Mouse (Mus musculus) E14TG2a.4 (cell line): ENCODE measurements around the gene Hcn4.

Experiments used
- CTCF ChIP-seq: conservative IDR thresholded peaks from 2 replicates; pipeline ENCODE4 v1.5.1; 2014; ENCODE audit warnings: low read length
- NANOG ChIP-seq: IDR thresholded peaks from 2 replicates; pipeline ENCODE4 v1.6.1; 2014; ENCODE audit warnings: borderline replicate concordance, low read length, mixed read lengths
- POU5F1 ChIP-seq: IDR thresholded peaks from 2 replicates; pipeline ENCODE4 v1.6.1; 2014; ENCODE audit warnings: low read length, borderline replicate concordance

- no peak for TF ChIP-seq CTCF
- TF ChIP-seq NANOG = no peak
- TF ChIP-seq POU5F1 = no peak
Observed at GRCm38 (mm10) chr9:58802294-58802693, 20.9 kb upstream of the Hcn4 start.
